Mouse (Mus musculus): ENCODE data around the gene Dok3. TPM values are rescaled to one million over a fixed set of nuclear protein-coding genes. Genes with fewer than 3 reads are reported as not detected.
A peak's percentile ranks its signal among the peaks of the same experiment; 100 is the strongest.

Dok3 gene
- total and polyA plus RNA-seq, 3 experiments, result 1.6 to 4.3 TPM; not detected in 1

- peak; percentile 81 for DNase-seq (ENCODE audit: low read depth, low spot score)
- Histone ChIP-seq H3K27ac (ENCODE audit: control insufficient read depth, low read depth, low read length) (no peak overlapping the region), H3K4me3 (ENCODE audit: control insufficient read depth in 1 of 2, insufficient read depth in 1 of 2, low read depth in 2 of 2, low read length in 2 of 2) (no peak overlapping the region), H3K27me3 (ENCODE audit: control insufficient read depth in 1 of 2, insufficient read depth in 2 of 2, low read length in 2 of 2) (no peaks in the 10 kb centered on the region; a peak in 1 of 4 replicates), H3K36me3 (ENCODE audit: control insufficient read depth in 1 of 2, insufficient read depth in 2 of 2, low read length in 2 of 2) (no peaks in the 10 kb centered on the region; a peak in 1 of 4 replicates), H3K4me1 (ENCODE audit: control insufficient read depth in 1 of 2, insufficient read depth in 2 of 2, low read length in 2 of 2) (0 out of 4 replicates have a peak, but pooled peaks cover 0 to 5% of the 10 kb centered on the region in 2 experiments), H3K9ac (ENCODE audit: control insufficient read depth, low read depth, low read length, poor library complexity, severe bottlenecking) (no peak overlapping the region), H3K9me3 (replicated peaks; ENCODE audit: insufficient read depth, low read length) (no peaks in the 10 kb centered on the region), H3K79me2 (ENCODE audit: control insufficient read depth, insufficient read depth, low read length, poor library complexity) (no peaks in the 10 kb centered on the region; the same call in 1 of the 2 replicates)
- TF ChIP-seq MXI1 (IDR thresholded peaks at IDR 0.05; ENCODE audit: low read depth, low read length), result peak; percentile 37; the same call in 1 of the 2 replicates
- TF ChIP-seq MAZ (IDR thresholded peaks at IDR 0.05; ENCODE audit: low read depth, low read length), result no peak
- TF ChIP-seq SIN3A (IDR thresholded peaks at IDR 0.05; ENCODE audit: low read length), result peak; percentile 83
- TF ChIP-seq TBP (IDR thresholded peaks at IDR 0.05; ENCODE audit: low read depth, low read length), result no peak
Observed at GRCm38 (mm10) chr13:55575932-55576331, 46.8 kb upstream of the Dok3 start.

- Histone ChIP-seq H3K36me3 (ENCODE audit: control insufficient read depth in 1 of 2, insufficient read depth in 2 of 2, low read length in 2 of 2) (peaks cover 0 to 7% of the 10 kb centered on the region in 2 experiments; a peak in 2 of 4 replicates), H3K9me3 (replicated peaks; ENCODE audit: insufficient read depth, low read length) (no peaks in the 10 kb centered on the region), H3K9ac (ENCODE audit: control insufficient read depth, low read depth, low read length, poor library complexity, severe bottlenecking) (no peak overlapping the region), H3K79me2 (ENCODE audit: control insufficient read depth, insufficient read depth, low read length, poor library complexity) (peaks cover 15% of the 10 kb centered on the region), H3K4me1 (ENCODE audit: control insufficient read depth in 1 of 2, insufficient read depth in 2 of 2, low read length in 2 of 2) (peaks cover 0 to 13% of the 10 kb centered on the region in 2 experiments; a peak in 2 of 4 replicates), H3K27me3 (ENCODE audit: control insufficient read depth in 1 of 2, insufficient read depth in 2 of 2, low read length in 2 of 2) (no peaks in the 10 kb centered on the region; a peak in 1 of 4 replicates), H3K4me3 (ENCODE audit: control insufficient read depth in 1 of 2, insufficient read depth in 1 of 2, low read depth in 2 of 2, low read length in 2 of 2) (no peak overlapping the region), H3K27ac (ENCODE audit: control insufficient read depth, low read depth, low read length) (no peak overlapping the region)
- TF ChIP-seq MEF2A (IDR thresholded peaks at IDR 0.05; ENCODE audit: extremely low read depth, insufficient replicate concordance, low read depth, low read length, poor library complexity, severe bottlenecking), result no peak
- TF ChIP-seq ZNF384 (IDR thresholded peaks at IDR 0.05; ENCODE audit: low read depth, low read length), result peak; percentile 25; the same call in 1 of the 2 replicates
- DNase-seq (ENCODE audit: low read depth, low spot score), result no peak
Observed at GRCm38 (mm10) chr13:55574321-55574720, 45.2 kb upstream of the Dok3 start.

DNA sequence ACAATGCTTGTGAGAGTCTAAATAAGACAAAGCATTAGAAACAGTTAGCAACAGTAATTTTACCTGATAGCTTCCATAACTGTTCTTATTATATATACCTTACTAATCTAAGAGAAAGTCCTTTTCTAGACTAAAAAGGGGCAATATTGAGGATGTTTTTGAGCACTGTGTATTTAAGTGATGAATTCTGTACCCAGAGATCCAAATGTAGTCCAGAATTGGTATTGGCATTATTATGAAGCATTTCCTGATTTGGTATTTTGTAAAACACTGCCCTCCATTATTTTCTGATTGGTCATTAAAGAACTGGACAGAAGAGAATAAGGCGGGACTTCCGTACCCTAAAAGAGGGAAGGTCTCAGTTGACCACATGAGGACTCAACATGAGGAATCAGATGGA, 44.3 kb upstream of the Dok3 start, which contains the start of gene Tmed9:
TSS of gene Tmed9 (plus strand) at position 301 of the 400 bp plus-strand sequence.
- H3K79me2 ChIP-seq (ENCODE audit: control insufficient read depth, insufficient read depth, low read length, poor library complexity), result peaks cover 15% of the 10 kb centered on the region
- TF ChIP-seq MAZ (IDR thresholded peaks at IDR 0.05; ENCODE audit: low read depth, low read length) (no peak), SMC3 (IDR thresholded peaks at IDR 0.05; ENCODE audit: low read depth, low read length) (no peak), ZNF384 (IDR thresholded peaks at IDR 0.05; ENCODE audit: low read depth, low read length) (no peak), POLR2AphosphoS5 (IDR thresholded peaks at IDR 0.05; ENCODE audit: borderline replicate concordance, low read depth, low read length) (no peak), CHD2 (IDR thresholded peaks at IDR 0.05; ENCODE audit: low read length) (no peak), SIN3A (IDR thresholded peaks at IDR 0.05; ENCODE audit: low read length) (no peak), ETS1 (IDR thresholded peaks at IDR 0.05; ENCODE audit: low read depth, low read length) (no peak), TBP (IDR thresholded peaks at IDR 0.05; ENCODE audit: low read depth, low read length) (no peak)
- H3K9me3 ChIP-seq (replicated peaks; ENCODE audit: insufficient read depth, low read length), result no peaks in the 10 kb centered on the region
- H3K4me3 ChIP-seq (ENCODE audit: control insufficient read depth in 1 of 2, insufficient read depth in 1 of 2, low read depth in 2 of 2, low read length in 2 of 2), result no peak within 1 kb of the TSS
- H3K9ac ChIP-seq (ENCODE audit: control insufficient read depth, low read depth, low read length, poor library complexity, severe bottlenecking), result no peak within 1 kb of the TSS
- DNase-seq (ENCODE audit: low read depth, low spot score), result no peak
- H3K27me3 ChIP-seq (ENCODE audit: control insufficient read depth in 1 of 2, insufficient read depth in 2 of 2, low read length in 2 of 2), result no peaks in the 10 kb centered on the region; a peak in 1 of 4 replicates
- H3K36me3 ChIP-seq (ENCODE audit: control insufficient read depth in 1 of 2, insufficient read depth in 2 of 2, low read length in 2 of 2), result peaks cover 0 to 13% of the 10 kb centered on the region in 2 experiments; a peak in 2 of 4 replicates
- H3K4me1 ChIP-seq (ENCODE audit: control insufficient read depth in 1 of 2, insufficient read depth in 2 of 2, low read length in 2 of 2), result peaks cover 0 to 17% of the 10 kb centered on the region in 2 experiments; a peak in 3 of 4 replicates
- no peak within 1 kb of the TSS for H3K27ac ChIP-seq (ENCODE audit: control insufficient read depth, low read depth, low read length)

All from MEL (cell line).